Mouse (Mus musculus) retina, adult 2 months (tissue): ENCODE results near the gene Plekhg2.
A peak's percentile ranks its signal among the peaks of the same experiment; 100 is the strongest.
"Not testable (repeated sequence)": the region's sequence is repeated elsewhere in the genome, so short reads cannot be mapped to it uniquely, and the experiment has no call there.

Experiments
- DNase-seq: peaks from one replicate; pipeline ENCODE4 v3.0.0-alpha.2; 2012; ENCODE audit warnings: low read depth, low spot score

Gene Plekhg2

GRCm38 (mm10) chr7:28372251-28373108, at the start of gene Plekhg2:
Gene Plekhg2 (minus strand): TSS chr7:28372599.
- peak; percentile 92 for DNase-seq

GRCm38 (mm10) chr7:28419416-28419815, 47.0 kb upstream of the Plekhg2 start:
- DNase-seq = no peak

- no peak for DNase-seq
These were observed 45.8 kb upstream of the Plekhg2 start for GRCm38 (mm10) chr7:28418096-28418670.

GRCm38 (mm10) chr7:28417368-28417767, 45.0 kb upstream of the Plekhg2 start:
- no peak for DNase-seq

- no peak for DNase-seq
These were observed 40.4 kb upstream of the Plekhg2 start for GRCm38 (mm10) chr7:28412826-28413225.

GRCm38 (mm10) chr7:28410841-28411475, 38.6 kb upstream of the Plekhg2 start:
- DNase-seq = no peak

- no peak for DNase-seq
These were observed 29.5 kb upstream of the Plekhg2 start for GRCm38 (mm10) chr7:28401942-28402341.

GRCm38 (mm10) chr7:28401030-28401429, 28.6 kb upstream of the Plekhg2 start:
- DNase-seq = no peak

GRCm38 (mm10) chr7:28398696-28399340, 26.4 kb upstream of the Plekhg2 start:
- no peak for DNase-seq

- DNase-seq = no peak
These were observed 25.6 kb upstream of the Plekhg2 start for GRCm38 (mm10) chr7:28398000-28398399.

- no peak for DNase-seq
These were observed 23.0 kb upstream of the Plekhg2 start for GRCm38 (mm10) chr7:28395425-28395824.

- no peak for DNase-seq
These were observed 21.0 kb upstream of the Plekhg2 start for GRCm38 (mm10) chr7:28393272-28393951.

GRCm38 (mm10) chr7:28392429-28393271, 20.3 kb upstream of the Plekhg2 start, which contains the start of the genes Med29 and Paf1:
Gene Med29 (minus strand): TSS chr7:28392708.
Gene Paf1 (plus strand): TSS chr7:28392951.
- DNase-seq = peak; percentile 98

- DNase-seq = no peak
These were observed 17.9 kb upstream of the Plekhg2 start for GRCm38 (mm10) chr7:28390331-28390730.

GRCm38 (mm10) chr7:28387384-28387783, 15.0 kb upstream of the Plekhg2 start:
- not testable (repeated sequence) for DNase-seq

- DNase-seq = not testable (repeated sequence)
These were observed 14.5 kb upstream of the Plekhg2 start for GRCm38 (mm10) chr7:28386877-28387276.

GRCm38 (mm10) chr7:28386462-28386861, 14.1 kb upstream of the Plekhg2 start:
- DNase-seq = no peak

- no peak for DNase-seq
These were observed 13.6 kb upstream of the Plekhg2 start for GRCm38 (mm10) chr7:28386007-28386406.

GRCm38 (mm10) chr7:28385196-28385595, 12.8 kb upstream of the Plekhg2 start:
- no peak for DNase-seq

GRCm38 (mm10) chr7:28384162-28384561, 11.8 kb upstream of the Plekhg2 start:
- DNase-seq = no peak
